Mouse (Mus musculus) induced T-regulatory cell, adult 2 months (primary cell): ENCODE results near the gene Cyb561a3.

Source experiments
- DNase-seq: peaks from one replicate; pipeline ENCODE4 v3.0.0-alpha.2; 2012; ENCODE audit warnings: low read depth

Cyb561a3 gene

GRCm38 (mm10) chr19:10576690-10577561 is at the start of gene Cyb561a3, which contains the start of gene Tmem138:
Gene Cyb561a3 (plus strand): TSS chr19:10577172.
Gene Tmem138 (minus strand): TSS chr19:10577362.
- DNase-seq = peak; percentile 99

GRCm38 (mm10) chr19:10530082-10530481 is 46.9 kb upstream of the Cyb561a3 start:
- DNase-seq = peak; percentile 41

DNA sequence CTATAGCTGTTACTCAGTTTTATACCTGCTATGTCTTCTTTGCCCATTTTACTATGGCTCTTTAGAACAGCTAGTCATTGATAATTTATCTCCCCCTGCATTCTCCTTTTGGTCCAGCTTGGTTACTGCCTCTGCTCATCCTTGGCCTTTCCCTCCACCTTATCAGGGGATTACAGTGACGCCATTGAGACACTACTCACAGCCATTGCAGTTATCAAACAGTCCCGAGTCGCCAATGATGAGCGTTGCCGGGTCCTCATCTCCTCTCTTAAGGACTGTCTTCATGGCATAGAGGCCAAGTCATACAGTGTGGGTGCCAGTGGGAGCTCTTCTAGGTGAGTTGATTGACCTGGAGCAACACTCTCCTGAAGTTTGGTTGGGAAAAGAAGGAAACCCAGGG is 37.5 kb upstream of the Cyb561a3 start:
- no peak for DNase-seq

GRCm38 (mm10) chr19:10555624-10556510 is 21.1 kb upstream of the Cyb561a3 start, which contains the start of gene Tmem216:
Gene Tmem216 (minus strand): TSS chr19:10556238.
- peak; percentile 86 for DNase-seq

- DNase-seq = peak; percentile 16
Observed at GRCm38 (mm10) chr19:10557001-10557400, 20.0 kb upstream of the Cyb561a3 start.

DNA sequence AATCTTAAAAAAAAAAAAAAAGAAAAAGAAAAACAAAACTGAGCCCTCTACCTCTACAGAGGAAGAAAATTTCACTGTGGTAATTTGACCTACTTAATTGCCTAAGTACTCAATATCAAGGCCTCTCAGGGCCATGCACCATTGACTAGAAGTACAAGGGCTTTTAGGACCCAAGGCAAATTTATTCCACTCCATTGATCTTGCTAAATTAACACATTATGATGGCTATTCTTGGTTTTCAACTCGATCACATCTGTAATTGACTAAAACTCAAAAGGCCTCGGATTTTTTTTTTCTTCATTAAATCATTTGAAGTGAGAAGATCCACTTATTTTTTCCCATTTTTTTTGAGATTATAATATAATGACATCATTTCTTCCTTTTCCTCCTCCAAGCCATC is 19.5 kb upstream of the Cyb561a3 start:
- no peak for DNase-seq

DNA sequence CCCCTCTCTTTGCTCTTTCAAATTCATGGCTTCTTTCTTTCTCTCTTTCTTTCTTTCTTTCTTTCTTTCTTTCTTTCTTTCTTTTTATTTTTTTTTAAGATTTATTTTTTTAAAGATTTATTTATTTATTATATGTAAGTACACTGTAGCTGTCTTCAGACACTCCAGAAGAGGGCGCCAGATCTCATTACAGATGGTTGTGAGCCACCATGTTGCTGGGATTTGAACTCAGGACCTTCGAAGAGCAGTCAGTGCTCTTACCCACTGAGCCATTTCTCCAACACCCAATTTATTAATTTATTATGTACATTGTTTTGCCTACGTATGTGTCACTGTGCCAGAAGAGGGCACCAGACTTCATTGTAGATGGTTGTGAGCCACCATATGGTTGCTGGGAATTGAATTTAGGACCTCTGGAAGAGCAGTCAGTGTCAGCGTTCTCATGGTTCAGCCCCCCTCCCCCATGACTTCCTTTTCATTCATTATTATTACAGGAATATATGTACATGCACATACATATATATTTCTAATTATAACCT is 19.1 kb upstream of the Cyb561a3 start:
- peak; percentile 30 for DNase-seq

DNA sequence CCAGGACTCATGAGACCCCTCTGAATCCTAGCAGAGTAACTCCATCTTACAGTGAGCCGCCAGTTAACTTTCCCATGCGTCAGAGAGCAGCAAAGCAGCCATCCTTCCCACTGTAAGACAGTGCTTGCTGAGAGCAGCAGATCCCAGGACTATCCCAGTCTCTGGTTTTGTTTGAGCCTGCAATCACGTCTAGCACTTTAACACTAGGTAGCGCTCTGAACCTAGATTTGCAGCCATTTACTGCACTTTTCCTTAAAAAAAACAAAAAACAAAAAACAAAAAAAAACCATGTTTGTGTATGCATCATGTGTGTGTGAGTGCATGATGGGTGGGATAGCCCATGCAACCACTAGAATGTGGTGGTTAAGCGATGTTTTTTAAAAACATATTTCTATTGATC is 16.9 kb upstream of the Cyb561a3 start:
- no peak for DNase-seq

- no peak for DNase-seq
Observed at GRCm38 (mm10) chr19:10561558-10562314, 15.2 kb upstream of the Cyb561a3 start.

GRCm38 (mm10) chr19:10562351-10562750 is 14.6 kb upstream of the Cyb561a3 start:
- no peak for DNase-seq

- no peak for DNase-seq
Observed at GRCm38 (mm10) chr19:10564278-10564677, 12.7 kb upstream of the Cyb561a3 start.

GRCm38 (mm10) chr19:10565217-10565616 is 11.8 kb upstream of the Cyb561a3 start:
- DNase-seq = no peak

- DNase-seq = no peak
Observed at GRCm38 (mm10) chr19:10569627-10570026, 7.3 kb upstream of the Cyb561a3 start.

DNA sequence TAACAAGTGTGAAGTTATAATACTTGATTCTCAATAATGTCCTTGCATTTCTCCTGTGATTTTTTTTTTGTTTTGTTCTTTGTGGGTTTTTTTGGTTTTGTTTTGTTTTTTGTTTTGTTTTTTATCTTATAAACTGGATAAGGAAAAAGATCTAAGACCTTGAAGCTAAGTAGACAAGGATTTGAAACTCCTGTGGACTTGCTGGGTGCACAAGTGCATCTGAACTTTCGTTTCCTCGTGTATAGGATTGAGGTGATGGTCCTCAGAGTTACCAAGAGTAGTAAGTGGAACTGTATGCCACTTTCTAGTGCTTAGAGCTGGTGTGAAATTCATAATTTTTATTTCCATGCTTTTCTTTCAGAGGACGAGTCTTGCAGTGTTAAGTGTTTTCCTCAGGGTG is 3.1 kb downstream of the Cyb561a3 start:
- no peak for DNase-seq

- DNase-seq = no peak
Observed at GRCm38 (mm10) chr19:10580761-10581160, 3.8 kb downstream of the Cyb561a3 start.

- no peak for DNase-seq
Observed at GRCm38 (mm10) chr19:10581984-10582383, 5.0 kb downstream of the Cyb561a3 start.

- DNase-seq = no peak
Observed at GRCm38 (mm10) chr19:10583550-10584146, 6.7 kb downstream of the Cyb561a3 start.

- peak; percentile 24 for DNase-seq
Observed at GRCm38 (mm10) chr19:10585112-10585511, 8.1 kb downstream of the Cyb561a3 start.

GRCm38 (mm10) chr19:10587231-10587630 is 10.3 kb downstream of the Cyb561a3 start:
- no peak for DNase-seq

- DNase-seq = no peak
Observed at GRCm38 (mm10) chr19:10589127-10589857, 12.3 kb downstream of the Cyb561a3 start.
